Mouse (Mus musculus) thymus, adult 2 months (tissue): ENCODE data around the gene Ubr2.

ENCODE experiments used
- CTCF ChIP-seq: fragments of 200-500 bp; IDR thresholded peaks from 2 replicates; pipeline ENCODE4 v1.5.1; 2012; ENCODE audit warnings: mild to moderate bottlenecking, control low read depth, low read length, moderate library complexity, borderline replicate concordance; ENCODE audit not compliant: control insufficient read depth, poor library complexity, insufficient read depth; ENCODE audit errors: extremely low read depth
- POLR2A ChIP-seq: fragments of 200-500 bp; IDR thresholded peaks from 2 replicates; pipeline ENCODE4 v1.6.1; 2012; ENCODE audit warnings: mild to moderate bottlenecking, low read length, control low read depth, moderate library complexity; ENCODE audit not compliant: control insufficient read depth, poor library complexity, insufficient read depth; ENCODE audit errors: extremely low read depth

- no peak for TF ChIP-seq CTCF
- no peak for TF ChIP-seq POLR2A
These were observed 130.5 kb downstream of the Ubr2 start for GRCm38 (mm10) chr17:46879841-46880311.
